9 mouse cellular contexts compared by ENCODE assay signal in the genomic region with DNA sequence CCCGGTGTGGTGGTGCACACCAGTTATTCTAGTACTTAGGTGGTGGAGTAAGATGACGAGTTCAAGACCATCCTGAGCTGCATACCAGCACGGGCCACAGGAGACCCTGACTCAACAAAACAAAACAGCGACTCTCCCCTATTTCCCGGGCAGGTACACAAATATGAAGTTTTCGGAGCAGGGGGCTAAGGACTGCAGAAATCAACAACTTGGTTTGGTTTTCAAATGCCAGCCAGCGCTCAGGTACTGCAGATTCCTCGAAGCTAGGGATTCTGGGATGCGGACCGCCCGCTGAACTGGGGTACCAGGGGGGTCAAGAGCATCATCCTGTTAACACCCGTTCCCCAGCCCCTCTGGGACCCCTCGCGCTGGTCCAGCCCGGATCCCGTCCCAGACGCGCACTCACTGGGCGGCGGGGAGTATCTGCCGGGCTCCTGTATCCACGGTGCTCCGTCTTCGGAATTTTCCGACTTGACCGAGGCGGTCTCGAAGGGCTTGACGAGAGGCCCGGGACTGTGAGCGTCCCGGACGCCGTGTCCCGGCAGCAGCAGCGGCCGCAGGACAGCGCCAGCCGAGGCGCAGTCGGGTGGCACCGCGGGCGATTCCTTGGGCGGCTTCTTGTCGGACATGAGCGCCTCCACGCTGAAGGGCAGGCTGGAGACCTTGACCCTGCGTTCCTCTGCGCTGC. TPM values are rescaled to one million over a fixed set of nuclear protein-coding genes. Genes with fewer than 3 reads are reported as not detected.
DNase-seq lines count a peak whose midpoint lies in the region; ATAC-seq and TF ChIP-seq lines count a peak whose summit lies in the region.
"Had no signal": no experiment of that assay in that cellular context is flagged by ENCODE, and none has a peak within 500 bp of the region (broad histone marks: within the 10 kb centered on the region; RNA-seq: fewer than 3 reads in every experiment).

No protein-coding gene starts in this region.

- peak overlapping the region; percentile 65 for H3K4me2 ChIP-seq in forebrain, embryonic 15.5 days (replicated peaks)
- peak overlapping the region; percentile 74 for H3K4me2 ChIP-seq in liver, embryonic 11.5 days

- no peaks in the 10 kb centered on the region for H3K4me1 ChIP-seq in cerebellum, adult 2 months (ENCODE audit: control insufficient read depth, insufficient read depth, low read length)
- peaks cover 24% of the 10 kb centered on the region for H3K4me1 ChIP-seq in forebrain, embryonic 15.5 days
- no peaks in the 10 kb centered on the region for H3K4me1 ChIP-seq in liver, embryonic 11.5 days (replicated peaks; ENCODE audit: control insufficient read depth, insufficient read depth, low read length)

- ATAC-seq in forebrain, embryonic 15.5 days (replicated peaks) = no peak; the same call in 1 of the 2 replicates
- peak; percentile 20; the same call in 1 of the 2 replicates for ATAC-seq in liver, embryonic 11.5 days (replicated peaks; ENCODE audit: low FRiP score)

- peak overlapping the region; percentile 31 for H3ac ChIP-seq in C2C12 (ENCODE audit: control insufficient read depth, insufficient read length, low read depth)

- peak overlapping the region; percentile 15 for H3K4me3 ChIP-seq in cerebellum, adult 2 months (replicated peaks; ENCODE audit: insufficient read depth, low read depth, low read length)
- no peak overlapping the region for H3K4me3 ChIP-seq in C2C12 (ENCODE audit: insufficient read depth, poor library complexity, severe bottlenecking)
- H3K4me3 ChIP-seq in forebrain, embryonic 15.5 days = peak overlapping the region; percentile 42
- H3K4me3 ChIP-seq in liver, embryonic 11.5 days (ENCODE audit: low read depth, low read length) = peak overlapping the region; percentile 45

- H3K9ac ChIP-seq in forebrain, embryonic 15.5 days (replicated peaks) = 0 out of 2 replicates have a peak overlapping the region, but pooled peaks have one; percentile 32
- H3K9ac ChIP-seq in liver, embryonic 11.5 days (ENCODE audit: low read depth, low read length) = peak overlapping the region; percentile 7; the same call in 1 of the 2 replicates

- intact Hi-C loops in left cerebral cortex, postnatal 4 days (cut with DNase I) = no loop called here

- no peak for TF ChIP-seq CTCF in cerebellum, adult 2 months (IDR thresholded peaks at IDR 0.05; ENCODE audit: borderline replicate concordance, insufficient read depth, low read depth, low read length)
- TF ChIP-seq CTCF in C2C12 (IDR thresholded peaks at IDR 0.05; ENCODE audit: control insufficient read depth, insufficient read depth, insufficient read length) = no peak

- H3K79me2 ChIP-seq in C2C12 (ENCODE audit: control insufficient read depth, insufficient read depth) = no peaks in the 10 kb centered on the region

- peaks cover 5% of the 10 kb centered on the region; the same call in 1 of the 2 replicates for H3K27me3 ChIP-seq in cerebellum, adult 2 months (ENCODE audit: control insufficient read depth, insufficient read depth, low read length)
- peaks cover 50% of the 10 kb centered on the region for H3K27me3 ChIP-seq in C2C12 (ENCODE audit: control insufficient read depth, insufficient read depth, insufficient read length)
- H3K27me3 ChIP-seq in forebrain, embryonic 15.5 days = peaks cover 96% of the 10 kb centered on the region
- peaks cover 97% of the 10 kb centered on the region for H3K27me3 ChIP-seq in liver, embryonic 11.5 days (replicated peaks; ENCODE audit: control insufficient read depth, insufficient read depth, low read length)

- WGBS in cerebellum, adult 2 months = 1% methylated on average over 50 of the region's 50 CpGs
- WGBS in forebrain, embryonic 15.5 days = under 1% methylated on average over 50 of the region's 50 CpGs
- 2% methylated on average over 47 of the region's 50 CpGs for WGBS in liver, embryonic 11.5 days

- no peak overlapping the region for H3K27ac ChIP-seq in cerebellum, adult 2 months (ENCODE audit: insufficient read depth, low read length)
- H3K27ac ChIP-seq in forebrain, embryonic 15.5 days (replicated peaks) = no peak overlapping the region
- no peak overlapping the region for H3K27ac ChIP-seq in liver, embryonic 11.5 days (ENCODE audit: low read depth, low read length)
- H3K27ac ChIP-seq: macrophage had no signal

- H3K79me3 ChIP-seq in C2C12 (ENCODE audit: low read depth) = no peaks in the 10 kb centered on the region

- no peak for TF ChIP-seq POLR2A in cerebellum, adult 2 months (IDR thresholded peaks at IDR 0.05; ENCODE audit: borderline replicate concordance, insufficient read depth, low read length)

- DNase-seq in cerebellum, adult 2 months = no peak
- no peak for DNase-seq in cerebellum, adult 8-10 months
- no peak for DNase-seq in liver, embryonic 11.5 days (ENCODE audit: low spot score)
- no peak for DNase-seq in Muller cell, postnatal 12 days (ENCODE audit: inconsistent ontology term)
- DNase-seq in cerebellum, adult 11-12 months = no peak
- no peak for DNase-seq in left cerebral cortex, postnatal 4 days

- no peaks in the 10 kb centered on the region for H3K36me3 ChIP-seq in C2C12 (ENCODE audit: control insufficient read depth, insufficient read depth)
- no peaks in the 10 kb centered on the region for H3K36me3 ChIP-seq in forebrain, embryonic 15.5 days
- H3K36me3 ChIP-seq in liver, embryonic 11.5 days (ENCODE audit: control insufficient read depth, insufficient read depth, low read length) = no peaks in the 10 kb centered on the region

- no peaks in the 10 kb centered on the region for H3K9me3 ChIP-seq in forebrain, embryonic 15.5 days
- H3K9me3 ChIP-seq in liver, embryonic 11.5 days (ENCODE audit: control insufficient read depth, low read length) = no peaks in the 10 kb centered on the region

TF ChIP-seq in C2C12, 6 proteins besides CTCF, POLR2A, EP300 and RAD21:
- no peak for TF ChIP-seq CEBPB (IDR thresholded peaks at IDR 0.05; ENCODE audit: low read depth)
- TF ChIP-seq USF1 (IDR thresholded peaks at IDR 0.05; ENCODE audit: low read depth) = no peak
- TF ChIP-seq MYOG (IDR thresholded peaks at IDR 0.05; ENCODE audit: control insufficient read depth, extremely low read depth, insufficient read length) = no peak
- no peak for TF ChIP-seq FOSL1 (IDR thresholded peaks at IDR 0.05; ENCODE audit: insufficient read depth, low read length, poor library complexity, severe bottlenecking)
TF ChIP-seq in C2C12: peak in this region for 0.

RNA-seq across cellular contexts. Expression of a gene that starts 0.8 kb away (rescaled TPM):
- 6.0 and 7.1 TPM in 2 replicates for polyA plus RNA-seq in cerebellum, adult 2 months (2012; rRNA removed)
- 0.15 TPM for polyA plus RNA-seq in C2C12 (2012; fragmentation: generic; extraction: Trizol)
- 0.41 and 0.70 TPM in 2 replicates for polyA plus RNA-seq in forebrain, embryonic 15.5 days (2015; fragmentation: Nextera tagmentation; extraction: Ambion mirVana)
- polyA plus RNA-seq in liver, embryonic 11.5 days (2014; fragmentation: Nextera tagmentation; extraction: Ambion mirVana) = 2.4 and 3.1 TPM in 2 replicates
- total RNA-seq in left cerebral cortex, postnatal 4 days (2021) = under 1 TPM; 0.60 to 0.74 TPM
- polyA plus RNA-seq: macrophage had no signal
